Mouse (Mus musculus) stomach, postnatal 0 days (tissue): ENCODE results near the gene Mertk. TPM values are rescaled to one million over a fixed set of nuclear protein-coding genes. Genes with fewer than 3 reads are reported as not detected.

Source experiments
- ATAC-seq: fragments of 200-750 bp; cut with Nextera tagmentation; 2 replicates; pipeline ENCODE4 v1.8.0; 2017; ENCODE audit not compliant: low FRiP score, low TSS enrichment
- DNase-seq: peaks from one replicate; pipeline ENCODE4 v3.0.0-alpha.2; 2016; ENCODE audit warnings: low spot score
- H3K27ac ChIP-seq: fragments of 300-500 bp; sonication (generic); replicated peaks from 2 replicates; pipeline ENCODE4 v1.5.1; 2014; ENCODE audit warnings: mild to moderate bottlenecking, control low read depth
- H3K27me3 ChIP-seq: fragments of 300-500 bp; sonication (generic); 2 replicates; pipeline ENCODE4 v1.6.1; 2014; ENCODE audit warnings: low read length; ENCODE audit not compliant: control insufficient read depth, insufficient read depth
- H3K36me3 ChIP-seq: fragments of 300-500 bp; sonication (generic); 2 replicates; pipeline ENCODE4 v1.6.1; 2014; ENCODE audit warnings: low read length, mixed read lengths; ENCODE audit not compliant: control insufficient read depth, insufficient read depth
- H3K4me1 ChIP-seq: fragments of 300-500 bp; sonication (generic); replicated peaks from 2 replicates; pipeline ENCODE4 v1.6.1; 2014; ENCODE audit warnings: antibody characterized with exemption; ENCODE audit not compliant: control insufficient read depth, insufficient read depth
- H3K4me2 ChIP-seq: fragments of 300-500 bp; sonication (generic); replicated peaks from 2 replicates; pipeline ENCODE4 v1.6.1; 2014; ENCODE audit warnings: low read depth, mild to moderate bottlenecking, control low read depth, moderate library complexity
- H3K4me3 ChIP-seq: fragments of 300-500 bp; sonication (generic); 2 replicates; pipeline ENCODE4 v1.5.1; 2014; ENCODE audit warnings: low read depth, low read length, control low read depth
- H3K9ac ChIP-seq: fragments of 300-500 bp; sonication (generic); 2 replicates; pipeline ENCODE4 v1.6.1; 2014; ENCODE audit warnings: mild to moderate bottlenecking, low read length, control low read depth, mixed read lengths
- H3K9me3 ChIP-seq: fragments of 300-500 bp; sonication (generic); 2 replicates; pipeline ENCODE4 v1.6.1; 2016; ENCODE audit warnings: low read length; ENCODE audit not compliant: control insufficient read depth
- CTCF ChIP-seq: IDR thresholded peaks from 2 replicates; pipeline ENCODE4 v1.5.1; 2016; ENCODE audit warnings: antibody characterized with exemption, low read depth, mild to moderate bottlenecking, moderate library complexity
- EP300 ChIP-seq: optimal IDR thresholded peaks from 2 replicates; pipeline ENCODE3; 2016; ENCODE audit warnings: antibody characterized with exemption
- WGBS: fragments of 180-500 bp; shearing (Covaris S2); extraction: QIAGEN DNeasy Blood & Tissue Kit; methylation state at CpG from one replicate; pipeline ENCODE4 v1.1.7; 2014; 5-methylcytosine and 5-hydroxymethylcytosine counted together
- polyA plus RNA-seq: library from polyadenylated mRNA; unstranded; fragments of >200 nt; fragmentation: Nextera tagmentation; extraction: Ambion mirVana; gene quantifications from 2 replicates; pipeline ENCODE4 v1.2.1, GENCODE M21; 2015

Mertk gene
- polyA plus RNA-seq, 1 experiment from 2014 or later, result 1.6 TPM

DNA sequence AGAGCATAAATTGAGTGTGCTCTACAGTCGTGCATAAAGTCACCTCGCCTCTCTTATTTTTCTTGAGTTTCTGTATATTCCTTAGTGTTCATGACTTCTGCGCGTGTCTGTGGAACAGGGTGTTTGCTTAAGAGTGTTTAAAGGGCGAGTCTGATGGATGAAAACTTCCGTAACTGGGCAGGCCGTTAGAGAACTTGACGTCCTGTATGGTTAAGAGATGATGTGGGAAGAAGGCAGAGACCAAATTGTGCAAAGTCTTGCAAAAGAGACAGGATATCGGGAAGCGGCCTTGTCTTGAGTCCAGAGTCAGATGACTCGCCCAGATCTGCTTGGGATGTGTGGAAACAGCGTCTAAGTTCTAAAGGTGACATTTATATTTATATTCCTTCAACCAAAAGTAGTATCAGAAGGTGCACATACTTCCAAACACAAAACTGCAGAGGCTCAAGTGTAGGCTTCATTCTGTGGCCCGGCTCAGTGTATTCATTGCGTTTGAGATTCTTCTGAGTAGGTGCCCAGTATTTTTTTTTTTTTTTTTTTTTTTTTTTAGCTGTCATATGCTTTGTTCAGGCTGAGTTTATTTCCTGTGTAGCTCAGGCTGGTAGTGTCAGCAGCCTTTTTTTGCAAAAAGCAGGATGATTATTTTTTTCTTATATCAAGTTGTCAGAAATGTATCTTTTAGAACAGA, 120.3 kb downstream of the Mertk start:
- TF ChIP-seq CTCF, result no peak
- TF ChIP-seq EP300, result no peak
- no peaks in the 10 kb centered on the region for H3K36me3 ChIP-seq
- H3K27me3 ChIP-seq, result no peaks in the 10 kb centered on the region
- H3K9me3 ChIP-seq, result no peaks in the 10 kb centered on the region
- H3K4me2 ChIP-seq, result peak overlapping the region; percentile 75
- H3K27ac ChIP-seq, result peak overlapping the region; percentile 95
- H3K9ac ChIP-seq, result peak overlapping the region; percentile 85
- peak overlapping the region; percentile 82 for H3K4me3 ChIP-seq
- DNase-seq (no peak), ATAC-seq (no peak)
- H3K4me1 ChIP-seq, result no peaks in the 10 kb centered on the region
- 5% methylated on average over 14 of the region's 14 CpGs for WGBS

DNA sequence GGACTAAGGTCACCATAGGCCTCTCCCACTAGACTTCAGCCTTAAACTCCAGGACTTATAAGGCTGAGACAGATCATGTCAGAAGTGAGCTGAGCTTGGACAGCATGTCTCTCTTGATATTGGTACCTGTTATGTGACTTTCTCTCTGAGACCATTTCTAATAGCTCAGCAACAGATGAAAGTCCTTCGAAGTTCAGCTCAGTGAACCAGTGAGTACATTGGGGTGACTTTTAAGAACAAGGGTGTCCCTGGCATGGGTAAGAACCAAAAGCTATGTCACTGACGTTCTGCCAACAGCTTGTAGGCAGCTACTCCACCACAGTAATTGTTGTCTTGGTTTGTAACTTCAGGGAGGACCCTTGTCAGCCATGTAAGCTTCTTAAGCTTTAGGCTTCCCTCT, 121.9 kb downstream of the Mertk start:
- no peak for TF ChIP-seq EP300
- no peak for TF ChIP-seq CTCF
- ATAC-seq (no peak), DNase-seq (no peak)
- Histone ChIP-seq H3K4me3 (no peak overlapping the region), H3K27ac (no peak overlapping the region), H3K36me3 (no peaks in the 10 kb centered on the region), H3K4me1 (no peaks in the 10 kb centered on the region), H3K9me3 (no peaks in the 10 kb centered on the region), H3K27me3 (no peaks in the 10 kb centered on the region), H3K9ac (no peak overlapping the region), H3K4me2 (no peak overlapping the region)
- 85% methylated on average over 2 of the region's 2 CpGs for WGBS

DNA sequence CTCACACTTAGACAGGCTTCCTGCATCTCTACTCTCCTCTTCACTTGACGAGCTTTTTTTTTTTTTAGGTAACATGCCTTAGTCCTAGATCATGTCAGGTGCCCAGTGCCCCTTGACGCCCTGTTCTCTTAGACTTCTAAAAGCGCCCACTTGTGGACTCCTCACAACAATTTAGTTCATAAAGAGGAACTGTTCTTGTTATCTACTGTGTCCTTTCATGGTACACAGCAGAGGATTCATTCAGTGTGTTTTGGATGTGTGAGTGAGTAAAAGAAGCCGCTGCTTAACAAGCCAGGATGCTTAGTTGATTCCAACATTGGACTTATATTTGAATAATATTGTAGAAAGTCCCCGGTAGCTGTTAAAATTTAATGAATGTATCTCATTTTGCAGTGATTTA, 125.1 kb downstream of the Mertk start:
- WGBS, result 91% methylated on average over 5 of the region's 5 CpGs
- H3K4me3 ChIP-seq, result no peak overlapping the region
- no peak overlapping the region for H3K4me2 ChIP-seq
- ATAC-seq, result no peak
- no peaks in the 10 kb centered on the region for H3K4me1 ChIP-seq
- no peaks in the 10 kb centered on the region for H3K9me3 ChIP-seq
- H3K27ac ChIP-seq, result no peak overlapping the region
- H3K36me3 ChIP-seq, result 0 out of 2 replicates have a peak, but pooled peaks cover 1% of the 10 kb centered on the region
- TF ChIP-seq EP300, result no peak
- no peak for TF ChIP-seq CTCF
- DNase-seq, result no peak
- no peaks in the 10 kb centered on the region for H3K27me3 ChIP-seq
- no peak overlapping the region for H3K9ac ChIP-seq

DNA sequence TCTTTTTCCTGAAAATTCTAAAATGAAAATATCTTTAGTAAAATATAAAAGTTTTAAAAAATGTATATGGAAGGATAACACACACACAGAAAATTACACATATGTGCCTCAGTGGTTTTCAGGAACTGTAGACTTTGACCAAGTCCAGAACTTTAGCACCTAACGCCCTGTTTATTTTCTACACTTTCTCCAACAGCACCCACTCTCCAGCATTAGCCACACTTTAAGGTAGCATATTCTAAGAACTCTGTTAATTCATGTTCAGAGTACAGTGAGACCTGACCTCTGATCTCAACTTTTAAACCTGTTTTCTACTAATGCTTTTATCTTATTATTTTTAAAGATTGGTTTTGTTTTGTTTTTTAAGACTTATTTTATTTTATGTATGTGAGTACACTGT, 129.0 kb downstream of the Mertk start:
- H3K9ac ChIP-seq, result no peak overlapping the region
- no peak for TF ChIP-seq EP300
- no peak for TF ChIP-seq CTCF
- H3K9me3 ChIP-seq, result no peaks in the 10 kb centered on the region
- 88% methylated on average over 1 of the region's 1 CpGs for WGBS
- no peaks in the 10 kb centered on the region for H3K4me1 ChIP-seq
- 0 out of 2 replicates have a peak, but pooled peaks cover 10% of the 10 kb centered on the region for H3K36me3 ChIP-seq
- no peak overlapping the region for H3K27ac ChIP-seq
- H3K4me2 ChIP-seq, result no peak overlapping the region
- no peak overlapping the region for H3K4me3 ChIP-seq
- no peaks in the 10 kb centered on the region for H3K27me3 ChIP-seq
- DNase-seq, result no peak
- ATAC-seq, result no peak

DNA sequence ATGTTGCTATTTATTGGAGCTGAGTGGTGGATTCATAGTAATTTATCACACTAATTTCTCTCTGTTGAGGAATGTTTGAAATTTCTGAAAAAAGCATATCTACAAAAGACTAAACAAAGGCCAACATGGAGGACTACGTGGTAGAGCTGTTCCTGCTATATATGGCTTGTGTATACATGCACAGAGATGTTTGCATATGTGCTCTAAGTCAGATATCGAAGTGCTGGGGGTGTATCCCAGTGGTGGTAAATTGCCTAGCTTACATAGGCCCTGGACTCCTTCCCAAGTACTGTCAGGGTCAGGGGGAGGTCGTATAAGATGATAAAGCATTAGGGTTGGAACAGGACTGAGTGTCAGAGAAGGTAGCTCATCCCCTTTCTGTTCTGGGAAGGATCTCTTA, 133.9 kb downstream of the Mertk start:
- TF ChIP-seq EP300, result no peak
- TF ChIP-seq CTCF, result no peak

DNA sequence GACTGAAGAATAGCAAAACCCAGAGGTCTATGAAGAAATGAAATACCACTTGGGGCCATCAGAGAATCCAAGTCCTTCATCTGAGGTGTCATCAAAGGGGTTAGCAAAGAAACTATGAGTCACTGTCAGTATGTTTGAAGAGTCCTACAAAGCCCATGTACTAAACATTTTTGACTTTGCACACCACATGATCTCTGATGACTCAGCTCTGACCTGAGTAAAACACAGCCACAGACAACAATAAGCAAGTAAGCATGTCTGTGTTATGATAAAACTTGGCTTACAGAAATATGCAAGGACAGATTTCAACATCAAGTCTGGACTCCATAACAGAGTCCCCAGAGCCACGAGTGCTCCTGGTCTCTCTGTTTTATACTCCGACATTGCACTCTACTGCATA, 134.3 kb downstream of the Mertk start:
- 77% methylated on average over 2 of the region's 2 CpGs for WGBS
- H3K9me3 ChIP-seq, result no peaks in the 10 kb centered on the region
- no peak overlapping the region for H3K4me3 ChIP-seq
- H3K4me2 ChIP-seq, result no peak overlapping the region
- TF ChIP-seq EP300, result no peak
- TF ChIP-seq CTCF, result no peak
- no peaks in the 10 kb centered on the region for H3K4me1 ChIP-seq
- no peaks in the 10 kb centered on the region for H3K27me3 ChIP-seq
- DNase-seq (no peak), ATAC-seq (peak; percentile 77)
- no peak overlapping the region for H3K9ac ChIP-seq
- peaks cover 24% of the 10 kb centered on the region; the same call in 1 of the 2 replicates for H3K36me3 ChIP-seq
- H3K27ac ChIP-seq, result peak overlapping the region; percentile 41; the same call in 1 of the 2 replicates

More for the DNA sequence above, 133.9 kb downstream of the Mertk start:
- WGBS, result 32% methylated on average over 3 of the region's 3 CpGs
- Histone ChIP-seq H3K9me3 (no peaks in the 10 kb centered on the region), H3K4me2 (no peak overlapping the region), H3K9ac (no peak overlapping the region), H3K4me3 (no peak overlapping the region), H3K27ac (no peak overlapping the region), H3K36me3 (peaks cover 24% of the 10 kb centered on the region; the same call in 1 of the 2 replicates), H3K27me3 (no peaks in the 10 kb centered on the region), H3K4me1 (no peaks in the 10 kb centered on the region)
- DNase-seq (no peak), ATAC-seq (peak; percentile 73)
